Mouse (Mus musculus) c-Kit-negative CD71-positive TER-119-positive erythroid progenitor cells, embryonic 14.5 days (primary cell): ENCODE results near the gene Fis1.
"Not testable (repeated sequence)": the region's sequence is repeated elsewhere in the genome, so short reads cannot be mapped to it uniquely, and the experiment has no call there.

ENCODE experiments used
- DNase-seq: peaks from one replicate; pipeline ENCODE4 v3.0.0-alpha.2; 2013; ENCODE audit warnings: low read depth, low spot score

Gene Fis1

DNA sequence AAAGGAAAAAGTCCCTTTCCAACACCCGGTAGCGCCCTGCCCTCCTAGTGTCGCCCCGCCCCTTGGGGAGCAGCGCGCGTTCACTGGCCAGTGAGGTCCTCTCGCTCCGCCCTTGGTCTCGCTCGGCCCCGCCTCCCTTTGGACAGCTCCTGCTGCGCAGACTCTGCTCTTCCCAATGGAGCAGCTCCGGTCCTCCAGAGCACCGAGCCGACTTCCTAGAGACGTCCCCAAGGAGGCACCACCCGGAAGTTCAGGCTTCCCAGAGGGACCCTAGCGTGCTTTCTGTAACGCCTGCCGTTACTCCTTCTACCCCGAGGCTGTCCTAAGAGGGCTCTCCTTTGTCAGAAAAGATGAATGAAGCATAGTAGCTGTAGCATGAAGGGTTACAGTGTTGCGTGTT lies at the start of gene Fis1:
Fis1 (plus strand) TSS at position 261 of the 400 bp plus-strand sequence.
- DNase-seq: peak; percentile 89

DNA sequence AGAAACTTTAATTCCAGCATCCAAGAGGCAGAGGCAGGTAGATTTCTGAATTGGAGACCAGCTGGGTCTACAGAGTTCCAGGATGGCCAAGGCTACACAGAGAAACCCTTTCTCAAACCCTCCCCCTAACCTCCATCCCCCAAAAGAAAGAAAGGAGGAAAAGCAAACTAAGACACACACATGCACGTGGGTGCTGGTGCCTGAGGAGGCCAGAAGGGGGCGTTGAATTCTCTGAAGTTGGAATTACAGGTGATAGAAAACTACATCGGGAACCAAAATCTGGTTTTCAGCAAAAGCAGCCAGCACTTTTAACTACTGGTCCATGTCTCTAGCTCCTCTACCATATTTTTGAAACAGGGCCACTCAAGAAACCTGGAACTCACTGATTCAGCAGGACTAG lies 48.5 kb upstream of the Fis1 start:
- DNase-seq: no peak

DNA sequence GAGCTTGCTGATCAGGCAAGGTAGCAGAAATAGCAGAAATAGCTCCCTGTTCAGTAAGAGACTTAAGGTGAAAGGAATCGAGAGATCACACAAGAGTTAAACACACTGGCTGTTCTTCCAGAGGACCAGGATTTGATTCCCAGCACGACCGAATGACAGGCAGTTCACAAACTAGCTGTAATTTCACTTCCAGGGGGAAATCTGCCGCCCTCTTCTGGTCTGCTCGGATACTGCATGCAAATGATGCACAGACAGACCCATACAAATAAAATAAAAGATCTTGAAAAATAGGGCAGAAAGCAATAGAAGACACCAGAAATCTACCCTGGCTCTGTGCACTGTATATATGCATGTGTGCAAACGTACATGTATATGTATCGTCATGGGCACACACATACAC lies 47.4 kb upstream of the Fis1 start:
- DNase-seq: no peak

DNA sequence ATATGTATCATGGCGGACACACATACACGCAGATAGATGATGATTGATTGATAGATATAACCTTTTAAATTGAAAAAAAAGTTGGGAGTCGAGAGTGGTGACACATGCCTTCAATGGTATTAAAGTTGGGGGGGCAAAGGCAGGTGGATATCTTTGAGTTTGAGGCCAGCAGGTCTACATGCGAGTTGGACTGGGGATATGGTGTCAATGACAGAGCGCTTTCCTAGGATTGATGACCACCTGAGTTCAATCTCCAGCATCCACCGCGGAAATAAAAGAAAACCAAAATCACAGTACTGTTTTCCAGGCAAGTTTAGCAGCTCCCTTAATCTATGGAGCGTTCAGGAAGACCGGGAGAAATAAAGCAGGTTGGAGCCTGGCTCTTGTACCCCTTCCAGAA lies 45.5 kb upstream of the Fis1 start:
- no peak for DNase-seq

DNA sequence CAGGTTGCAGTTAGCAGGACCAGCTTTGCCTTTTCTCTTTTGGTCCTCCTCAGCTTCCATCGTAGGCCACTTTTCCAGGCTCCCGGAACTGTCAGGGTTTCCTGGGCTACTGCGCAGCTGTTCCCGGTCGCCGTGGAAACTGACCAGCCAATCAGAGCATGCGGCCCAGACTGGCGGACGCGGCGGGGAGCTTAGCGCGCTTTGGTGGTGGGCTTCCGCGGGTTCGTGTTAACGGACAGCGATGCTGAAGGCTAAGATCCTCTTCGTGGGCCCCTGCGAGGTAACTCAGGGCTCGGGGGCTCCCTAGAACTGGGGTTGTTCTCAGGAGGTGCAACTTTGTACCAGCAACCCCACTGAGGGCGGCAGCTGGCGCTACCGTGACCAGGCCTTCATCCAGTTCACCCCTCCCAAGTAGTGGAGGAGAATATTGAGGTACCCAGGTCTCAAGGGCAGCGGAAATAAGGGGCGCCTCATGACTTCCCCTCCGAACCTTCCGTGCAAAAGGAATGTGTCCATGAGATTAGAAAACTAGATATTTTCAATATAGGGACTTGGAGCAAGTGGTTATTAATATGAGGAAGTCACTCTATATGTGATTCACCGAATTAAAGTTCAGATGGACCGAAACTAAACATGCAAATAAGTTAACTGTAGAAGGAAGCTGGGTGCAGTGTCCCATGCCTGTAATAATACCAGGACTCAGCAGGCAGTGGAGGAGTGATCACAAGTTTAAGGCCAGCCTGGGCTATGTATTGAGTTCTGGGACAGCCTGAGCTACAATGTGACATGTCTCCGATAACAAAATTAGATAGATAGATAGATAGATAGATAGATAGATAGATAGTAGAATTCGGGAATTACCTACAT lies 44.9 kb upstream of the Fis1 start, which contains the start of gene Ift22:
Ift22 (plus strand) TSS at position 160 of the 867 bp plus-strand sequence.
- no peak for DNase-seq

DNA sequence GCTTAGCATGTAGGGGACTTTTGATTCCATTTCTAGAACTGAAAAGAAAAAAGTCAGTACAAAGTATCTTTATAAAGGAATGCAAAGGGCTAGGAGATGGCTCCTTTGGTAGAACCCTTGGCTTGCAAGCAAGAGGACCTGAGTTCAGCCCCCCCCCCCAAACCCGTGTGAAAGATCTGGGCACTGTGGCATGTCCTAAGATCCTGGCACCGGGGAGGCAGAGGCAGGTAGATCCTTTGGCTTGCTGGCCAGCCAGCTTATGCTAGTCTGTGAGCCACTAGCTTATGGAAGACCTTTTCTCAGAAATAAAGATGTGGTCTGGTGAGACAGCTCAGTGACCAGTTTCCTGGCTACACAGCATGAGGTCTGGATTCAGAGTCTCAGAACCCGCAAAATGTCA lies 38.9 kb upstream of the Fis1 start:
- DNase-seq: no peak

DNA sequence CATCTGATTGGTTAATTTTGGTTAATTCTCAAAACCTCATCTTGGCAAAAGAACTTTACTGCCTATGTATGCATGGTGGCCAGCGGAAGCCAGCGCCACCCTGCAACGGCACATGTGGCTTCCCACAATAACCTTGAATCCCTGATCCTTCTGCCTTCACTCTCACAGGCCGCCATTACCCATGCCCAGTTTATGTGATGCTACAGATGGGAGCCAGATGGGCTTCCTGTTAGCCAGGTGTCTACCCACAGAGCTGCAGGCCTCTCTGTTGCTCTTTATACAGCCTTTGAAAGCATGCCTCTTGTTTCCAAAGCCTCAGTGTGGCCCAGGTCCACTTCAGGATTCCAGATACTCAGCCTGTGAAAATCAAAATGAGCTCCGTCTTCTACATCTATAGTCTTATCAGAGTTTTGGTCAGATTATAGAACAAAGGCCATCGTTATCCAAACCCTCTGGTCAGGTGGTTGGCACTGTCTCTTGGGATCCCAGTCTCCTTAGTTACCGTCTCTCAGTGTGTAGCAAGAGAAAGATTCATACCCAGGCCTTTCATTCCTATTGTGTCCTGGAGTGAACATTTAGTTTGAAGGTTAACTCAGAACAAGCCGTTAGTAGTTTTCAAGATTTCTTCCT lies 35.3 kb upstream of the Fis1 start:
- no peak for DNase-seq

DNA sequence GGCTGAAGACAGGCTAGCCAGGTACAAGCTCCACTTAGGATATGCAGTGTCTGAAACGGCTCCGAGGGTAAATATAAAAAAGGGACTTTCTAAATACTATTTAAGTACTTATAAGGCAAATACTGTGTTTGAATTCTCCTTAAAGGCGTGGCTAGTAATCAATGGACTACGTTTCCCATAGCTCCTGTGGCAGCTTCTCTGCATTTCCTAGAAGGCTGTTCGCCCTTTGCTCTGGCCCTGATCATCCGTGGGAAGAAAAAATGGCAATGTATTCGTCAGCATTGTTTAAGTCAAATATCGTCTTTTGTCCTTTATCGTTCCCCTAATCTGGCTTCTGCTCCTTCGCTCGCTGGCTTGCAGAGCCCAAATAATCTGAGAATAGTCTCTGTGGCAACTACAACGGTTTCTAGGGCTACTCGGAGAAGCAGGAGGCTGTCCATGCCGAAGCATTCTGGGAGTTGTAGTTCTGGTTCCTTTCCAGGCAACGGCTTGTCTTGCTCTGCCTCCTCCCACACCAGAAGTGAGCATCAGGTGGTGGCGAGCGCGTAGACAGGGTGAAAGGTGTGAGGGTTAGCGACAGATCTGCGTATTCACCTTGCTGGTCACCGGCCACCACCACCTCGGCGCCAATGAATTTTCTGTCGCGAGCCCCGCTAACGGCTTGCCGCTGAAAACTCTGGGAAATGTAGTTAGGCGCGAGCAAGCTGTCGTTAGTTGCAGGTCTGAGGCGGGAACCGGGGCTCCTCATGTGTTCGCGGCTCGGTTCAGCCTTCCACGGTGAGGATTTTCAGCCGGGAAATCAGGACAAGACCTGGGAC lies 34.2 kb upstream of the Fis1 start:
- peak; percentile 73 for DNase-seq

DNA sequence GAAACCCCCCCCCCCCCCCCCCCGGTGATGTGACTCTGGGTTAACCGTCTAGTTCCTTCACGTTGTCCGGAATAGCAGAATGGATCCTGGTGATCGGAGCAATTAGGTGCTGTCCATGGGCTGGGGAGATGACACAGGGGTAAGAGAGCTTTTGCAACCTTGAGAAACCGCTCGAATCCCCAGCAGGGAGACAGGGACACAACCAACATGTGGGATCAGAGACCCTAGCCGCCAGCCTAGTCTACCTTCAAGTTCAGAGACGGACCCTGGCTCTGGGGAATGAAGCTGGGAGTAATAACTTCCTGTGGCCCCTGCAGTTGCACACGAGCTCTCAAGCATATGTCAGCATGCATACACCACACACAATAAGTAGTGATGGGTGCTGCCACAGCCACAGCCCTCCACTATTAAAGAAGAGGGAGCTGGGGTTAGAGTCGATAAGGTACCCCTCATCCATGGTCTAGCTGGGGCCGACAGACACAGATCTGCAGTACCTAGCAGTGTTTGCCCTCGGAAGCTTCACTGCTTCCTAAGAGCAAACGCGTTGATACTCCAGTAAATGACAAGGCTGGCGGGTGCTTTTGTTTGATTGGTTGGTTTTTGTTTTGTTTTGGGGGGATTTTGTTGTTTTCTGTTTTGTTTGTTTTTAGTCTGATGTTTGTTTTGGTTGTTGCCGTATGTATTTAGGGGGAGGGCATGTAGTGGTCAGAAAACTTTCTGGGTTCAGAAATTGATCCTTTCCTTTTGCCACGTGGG lies 33.4 kb upstream of the Fis1 start:
- DNase-seq: no peak

DNA sequence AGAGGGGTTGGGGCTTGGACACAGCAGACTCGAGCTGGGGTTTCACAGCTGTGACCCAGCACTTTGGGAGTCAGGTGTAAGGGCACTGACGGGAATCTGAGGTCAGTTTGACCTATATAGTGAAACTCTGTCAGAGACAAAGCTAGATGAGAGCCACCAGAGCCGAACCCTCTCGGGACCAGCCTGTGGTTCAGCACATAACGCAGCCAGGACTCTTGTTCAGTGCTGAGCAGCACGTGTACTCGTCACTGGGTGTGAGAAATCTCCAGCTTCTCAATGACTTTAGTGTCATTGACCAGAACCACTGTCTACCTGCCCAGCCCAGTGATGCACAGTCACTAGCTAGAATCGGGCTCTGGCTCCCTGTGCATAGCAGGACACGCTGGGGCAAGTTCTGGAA lies 30.2 kb upstream of the Fis1 start:
- no peak for DNase-seq

DNA sequence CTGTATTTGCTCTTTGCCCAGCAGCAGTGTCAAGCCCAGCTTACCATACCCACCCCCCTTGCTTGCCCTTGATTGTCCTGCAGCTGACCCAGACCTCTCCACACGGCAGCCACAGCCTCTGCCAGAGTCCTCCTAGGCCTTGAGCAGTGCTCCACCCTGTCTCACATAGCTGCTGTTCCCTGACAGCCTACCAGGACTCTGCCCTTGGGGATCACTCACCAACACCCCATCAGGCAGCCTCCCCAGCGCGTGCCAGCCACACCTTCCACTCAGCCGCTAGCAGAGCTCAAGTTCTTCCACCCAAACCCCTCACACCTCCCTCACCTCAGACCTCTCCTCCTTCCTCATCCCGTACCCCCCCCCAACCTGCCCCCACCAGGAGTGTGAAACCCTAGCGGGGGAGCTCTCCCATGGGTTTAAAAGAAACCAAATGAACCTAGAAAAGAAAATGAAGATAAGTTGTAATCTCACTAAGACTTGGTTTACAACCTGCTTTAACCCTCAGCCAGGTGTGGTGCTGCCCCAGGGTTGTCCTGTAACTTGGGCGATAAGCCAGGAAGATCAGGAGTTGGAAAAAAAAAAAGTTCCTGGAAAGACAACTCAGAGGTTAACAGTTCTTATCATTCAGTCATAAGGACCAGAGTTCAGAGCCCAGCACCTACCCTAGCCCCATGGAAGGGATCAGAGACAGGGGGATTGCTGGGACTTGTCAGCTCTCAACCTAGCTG lies 29.2 kb upstream of the Fis1 start:
- no peak for DNase-seq

DNA sequence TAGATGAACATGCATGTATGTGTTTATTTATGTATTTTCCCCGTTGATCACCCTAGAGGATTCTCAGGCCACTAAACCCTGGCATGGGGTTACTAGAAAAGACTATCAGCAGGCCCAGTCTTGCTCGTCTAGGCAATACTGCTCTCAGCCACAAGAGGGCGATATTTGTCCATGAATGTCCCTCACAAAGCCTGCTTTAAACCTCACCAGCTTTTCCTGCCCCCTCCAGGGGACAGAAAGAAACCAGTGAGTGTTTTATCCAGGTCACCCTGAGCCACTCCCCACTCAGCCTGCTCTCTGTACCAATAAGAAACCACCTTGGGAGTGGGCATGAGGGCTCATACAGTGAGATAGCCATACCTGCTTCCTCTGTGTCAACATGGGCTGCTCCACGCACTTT lies 24.0 kb upstream of the Fis1 start:
- DNase-seq: peak; percentile 68

DNA sequence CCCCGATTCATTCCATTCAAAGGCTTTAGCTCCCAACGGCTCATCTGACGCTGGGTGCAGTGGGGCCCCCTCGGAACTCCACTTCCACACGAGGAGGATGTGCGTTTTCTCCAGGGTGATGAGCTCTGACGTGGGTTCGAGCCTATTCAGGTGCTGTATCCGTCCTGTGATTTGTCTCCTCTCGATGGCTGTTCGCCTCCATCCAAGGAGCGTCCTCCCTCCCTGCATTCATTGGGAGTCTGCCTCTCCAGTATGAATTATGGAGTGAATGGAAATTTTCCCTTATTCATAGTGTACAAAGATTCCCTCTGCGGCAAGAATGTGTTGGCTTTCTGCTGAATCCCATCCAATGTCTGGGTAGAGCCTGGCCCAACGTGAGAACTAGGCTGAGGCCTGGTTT lies 21.2 kb upstream of the Fis1 start:
- no peak for DNase-seq

DNA sequence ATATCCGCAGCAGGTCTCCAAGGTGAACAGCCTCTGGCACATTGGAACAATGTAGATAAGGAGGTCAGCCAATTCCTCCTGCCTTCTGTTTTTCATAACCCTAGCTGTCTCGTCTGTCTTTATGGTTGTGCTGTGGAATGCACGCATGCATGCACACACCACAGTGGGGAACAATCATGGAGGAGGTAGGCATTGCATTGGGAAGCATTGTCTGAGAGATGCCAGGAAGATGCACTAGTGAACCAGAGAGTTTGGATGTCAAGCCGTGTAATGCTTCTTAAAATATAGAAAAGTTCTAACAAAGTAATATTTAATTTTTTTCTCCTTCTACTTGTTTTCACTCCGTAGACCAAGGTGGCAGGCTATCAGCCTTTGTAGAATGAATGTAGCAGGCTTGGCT lies 20.1 kb upstream of the Fis1 start:
- no peak for DNase-seq

DNA sequence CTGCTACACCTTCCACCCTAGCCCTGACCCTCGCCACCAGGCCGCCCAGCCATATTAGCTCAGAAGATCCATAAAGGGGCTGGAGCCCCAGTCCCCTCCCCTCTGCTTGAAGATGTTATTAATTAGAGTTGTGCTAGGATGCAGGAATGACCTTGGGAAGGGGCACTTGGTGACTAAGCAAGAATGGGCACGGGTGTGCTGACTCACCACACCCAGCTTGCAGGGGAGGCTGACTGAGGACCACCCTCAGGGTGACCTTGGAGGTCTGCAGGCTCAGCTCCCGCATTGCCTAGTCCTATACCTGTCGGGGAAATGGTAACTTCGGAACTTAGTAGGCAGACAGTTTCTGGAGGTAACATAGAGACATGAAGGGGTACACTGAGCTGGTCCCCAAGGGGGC lies 19.1 kb upstream of the Fis1 start:
- no peak for DNase-seq

DNA sequence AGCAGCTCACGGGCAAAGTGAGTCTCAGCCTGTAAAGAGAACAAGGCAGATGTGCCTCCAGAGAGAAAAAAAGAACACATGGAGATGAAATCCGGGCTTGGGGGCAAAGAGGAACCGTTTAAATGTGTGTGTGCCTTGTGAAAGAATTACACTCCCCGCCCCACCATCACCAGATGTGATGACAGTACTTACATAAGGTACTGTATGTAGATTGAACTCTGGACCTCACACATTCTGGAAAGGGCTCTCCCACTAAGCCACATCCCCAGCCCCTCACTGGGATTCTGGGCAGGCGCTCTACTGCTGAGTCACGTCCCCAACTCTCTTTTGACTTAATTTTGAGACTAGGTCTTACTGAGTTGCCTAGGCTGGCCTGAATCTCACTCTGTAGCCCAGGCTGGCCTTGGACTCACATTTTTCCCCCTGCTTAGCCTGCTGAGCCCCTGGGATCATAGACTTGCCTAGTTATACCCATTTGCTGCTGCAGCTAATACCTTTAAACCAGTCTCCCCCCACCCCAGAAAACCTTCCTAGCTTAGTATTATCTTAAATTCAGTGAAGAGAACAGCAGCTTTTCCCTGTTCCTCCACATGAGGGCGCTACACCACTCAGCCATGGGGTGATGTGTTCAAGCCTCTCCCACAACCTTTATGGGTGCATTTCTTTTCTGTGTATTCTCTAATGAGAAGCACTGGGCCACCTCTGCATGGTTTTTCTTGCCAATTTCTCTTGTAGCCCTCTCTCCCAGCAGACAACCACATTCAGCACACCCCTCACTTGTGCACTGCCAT lies 17.0 kb upstream of the Fis1 start:
- DNase-seq: no peak

DNA sequence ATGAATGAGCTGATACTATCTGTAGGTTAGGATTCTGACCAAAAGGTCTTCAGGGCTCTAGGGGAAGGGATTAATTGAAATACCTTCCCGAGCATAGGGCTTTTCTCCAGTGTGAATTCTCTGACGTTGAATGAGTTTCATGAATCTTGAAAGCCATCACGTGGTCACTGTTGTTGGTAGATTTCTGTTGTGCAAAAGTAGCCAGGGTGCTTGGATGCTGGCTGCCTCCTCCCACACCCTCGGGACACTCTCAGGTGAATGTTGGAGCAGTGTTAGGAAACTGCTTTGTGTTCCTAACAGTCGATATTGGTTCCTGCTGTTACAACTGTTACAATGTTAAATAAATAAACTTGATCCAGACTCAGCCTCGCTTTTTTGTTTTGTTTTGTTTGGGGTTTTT lies 16.3 kb upstream of the Fis1 start:
- no peak for DNase-seq

DNA sequence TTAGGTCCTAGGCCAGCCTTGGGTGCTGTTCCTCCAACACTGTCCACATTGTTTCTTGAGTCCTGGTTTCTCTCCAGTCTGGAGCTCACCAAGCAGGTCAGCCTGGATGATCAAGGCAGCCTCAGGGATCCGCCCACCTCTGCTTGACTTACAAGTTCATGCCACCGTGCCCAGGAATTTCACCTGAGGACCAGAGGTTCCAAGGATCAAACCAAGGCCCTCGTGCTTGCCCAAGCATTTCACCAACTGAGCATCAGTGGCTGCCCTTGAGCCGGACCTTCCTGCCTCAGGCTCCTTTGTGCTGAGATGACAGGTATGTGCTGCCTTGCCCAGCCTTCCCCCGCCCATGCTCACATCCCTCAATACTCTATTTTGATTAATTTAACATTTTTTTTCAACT lies 15.5 kb upstream of the Fis1 start:
- no peak for DNase-seq

DNA sequence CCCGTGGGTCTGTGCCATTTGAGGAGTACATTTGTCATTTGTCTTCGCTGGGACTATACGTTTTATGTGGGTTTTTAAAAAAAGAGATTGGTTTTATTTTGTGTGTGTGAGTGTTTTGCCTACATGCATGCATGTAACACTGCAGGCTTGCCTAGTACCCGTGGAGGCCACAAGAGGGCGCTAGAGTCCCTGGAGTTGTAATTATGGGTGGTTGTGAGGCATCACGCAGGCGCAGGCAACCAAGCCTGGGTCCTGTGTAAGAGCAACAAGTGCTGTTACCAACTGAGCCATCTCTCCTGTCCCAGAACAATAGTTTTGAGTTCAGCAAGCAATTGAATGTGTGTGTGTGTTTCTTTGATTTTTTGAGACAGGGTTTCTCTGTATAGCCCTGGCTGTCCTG lies 13.8 kb upstream of the Fis1 start:
- no peak for DNase-seq

DNA sequence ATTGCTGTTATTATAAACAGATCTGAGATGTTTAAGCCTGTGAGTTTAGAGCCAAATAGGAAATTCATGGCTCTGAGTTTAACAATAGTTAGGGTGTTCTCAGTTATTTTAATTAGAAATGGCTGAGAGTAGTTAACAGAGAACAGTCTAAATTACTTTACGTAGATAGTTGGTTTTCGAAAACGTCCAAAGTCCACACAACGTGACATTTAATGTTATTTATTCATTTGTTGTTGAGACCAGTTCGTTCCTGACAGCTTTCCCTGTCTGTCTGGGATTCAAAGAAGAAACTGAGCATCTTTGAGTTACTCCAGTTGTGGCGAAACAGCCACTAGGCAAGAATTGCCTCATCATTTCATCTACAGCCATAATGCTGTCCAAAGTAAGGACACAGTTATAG lies 13.0 kb upstream of the Fis1 start:
- not testable (repeated sequence) for DNase-seq
